ENCODE assay signal across 8 mouse cellular contexts in the genomic region with DNA sequence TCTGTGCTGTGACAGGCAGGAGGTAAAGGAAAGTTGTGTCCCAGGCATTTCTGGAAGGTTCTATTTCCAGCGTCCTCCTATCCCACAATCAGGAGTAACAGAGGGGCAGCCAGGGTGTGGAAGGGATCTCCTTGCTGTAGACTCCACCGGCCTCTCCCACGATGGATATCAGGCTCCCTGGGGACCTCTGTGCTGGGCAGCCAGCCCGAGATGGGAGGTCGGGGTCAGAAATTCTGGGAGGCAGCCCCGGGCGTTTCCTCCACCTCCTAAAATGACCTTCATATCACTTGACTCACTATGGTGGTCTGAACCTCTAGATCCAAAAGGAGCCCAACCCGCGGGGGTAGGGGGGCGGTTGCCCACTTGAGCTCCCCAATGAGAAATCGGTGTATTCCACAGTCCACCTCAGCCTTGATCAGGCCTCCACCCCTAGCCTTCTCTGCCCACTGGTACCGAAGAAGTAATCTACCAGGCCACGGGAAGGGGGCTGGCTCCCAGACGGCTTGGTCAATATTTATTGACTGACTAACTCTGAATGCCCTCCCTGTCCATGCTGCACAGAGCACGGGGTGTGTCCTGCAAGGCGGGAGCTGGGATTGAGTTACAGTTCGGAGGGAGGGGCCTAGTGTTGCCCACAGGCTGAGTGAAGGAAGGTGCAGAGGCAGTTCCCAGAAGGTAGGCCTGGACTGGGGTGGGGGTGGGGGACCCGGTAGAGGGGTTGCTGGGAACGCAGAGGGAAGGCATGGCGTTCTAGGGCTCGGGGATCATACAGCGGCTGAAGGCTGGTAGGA. TPM values are rescaled to one million over a fixed set of nuclear protein-coding genes. Genes with fewer than 3 reads are reported as not detected.
A peak's percentile ranks its signal among the peaks of the same experiment; 100 is the strongest.
DNase-seq lines count a peak whose midpoint lies in the region; ATAC-seq lines count a peak whose summit lies in the region.

A gene (plus strand): TSS at position 625 of the 791 bp plus-strand sequence.

- H3K27me3 ChIP-seq in embryonic facial prominence, embryonic 10.5 days (replicated peaks; ENCODE audit: low read depth, poor library complexity, severe bottlenecking) = peaks cover 40% of the 10 kb centered on the region
- H3K27me3 ChIP-seq in hindbrain, embryonic 16.5 days (replicated peaks; ENCODE audit: control insufficient read depth, insufficient read depth, low read length) = peaks cover 7% of the 10 kb centered on the region
- H3K27me3 ChIP-seq in liver, embryonic 12.5 days (replicated peaks) = peaks cover 55% of the 10 kb centered on the region
- no peaks in the 10 kb centered on the region for H3K27me3 ChIP-seq in neural tube, embryonic 11.5 days (ENCODE audit: control insufficient read depth, insufficient read depth, low read length)

- no peaks in the 10 kb centered on the region for H3K36me3 ChIP-seq in embryonic facial prominence, embryonic 10.5 days (replicated peaks)
- H3K36me3 ChIP-seq in hindbrain, embryonic 16.5 days (ENCODE audit: control insufficient read depth, insufficient read depth, low read length) = no peaks in the 10 kb centered on the region
- no peaks in the 10 kb centered on the region for H3K36me3 ChIP-seq in liver, embryonic 12.5 days
- H3K36me3 ChIP-seq in neural tube, embryonic 11.5 days (ENCODE audit: control insufficient read depth, insufficient read depth, low read length) = no peaks in the 10 kb centered on the region

- DNase-seq in frontal cortex, postnatal 14 days (ENCODE audit: low spot score in 2 of 2) = no peak
- DNase-seq in embryonic facial prominence, embryonic 10.5 days (ENCODE audit: low spot score) = peak; percentile 84
- peak; percentile 62 for DNase-seq in neural tube, embryonic 11.5 days (ENCODE audit: low spot score)
- no peak for DNase-seq in adipocyte (ENCODE audit: low spot score)
- DNase-seq in right cerebral cortex, postnatal 10 days (ENCODE audit: low spot score in 2 of 2) = no peak

- peak within 1 kb of the TSS; percentile 47 for H3K4me2 ChIP-seq in hindbrain, embryonic 16.5 days (ENCODE audit: low read length)
- peak within 1 kb of the TSS; percentile 60 for H3K4me2 ChIP-seq in liver, embryonic 12.5 days
- H3K4me2 ChIP-seq in neural tube, embryonic 11.5 days (ENCODE audit: low read depth) = peak within 1 kb of the TSS; percentile 61

- H3K4me3 ChIP-seq in embryonic facial prominence, embryonic 10.5 days = peak within 1 kb of the TSS; percentile 60
- H3K4me3 ChIP-seq in hindbrain, embryonic 16.5 days (ENCODE audit: low read length) = peak within 1 kb of the TSS; percentile 7; the same call in 1 of the 2 replicates
- H3K4me3 ChIP-seq in liver, embryonic 12.5 days = peak within 1 kb of the TSS; percentile 35
- H3K4me3 ChIP-seq in neural tube, embryonic 11.5 days (ENCODE audit: low read depth, low read length) = peak within 1 kb of the TSS; percentile 32

- ATAC-seq in frontal cortex, adult (ENCODE audit: low TSS enrichment) = peak; percentile 54; the same call in 1 of the 2 replicates
- peak; percentile 66 for ATAC-seq in hindbrain, embryonic 16.5 days
- ATAC-seq in liver, embryonic 12.5 days = peak; percentile 26
- ATAC-seq in neural tube, embryonic 11.5 days (ENCODE audit: insufficient read depth, low FRiP score, low TSS enrichment) = peak; percentile 83

- H3K9me3 ChIP-seq in embryonic facial prominence, embryonic 10.5 days = no peaks in the 10 kb centered on the region
- H3K9me3 ChIP-seq in hindbrain, embryonic 16.5 days (ENCODE audit: control insufficient read depth, low read length) = no peaks in the 10 kb centered on the region
- H3K9me3 ChIP-seq in liver, embryonic 12.5 days (replicated peaks) = no peaks in the 10 kb centered on the region
- no peaks in the 10 kb centered on the region for H3K9me3 ChIP-seq in neural tube, embryonic 11.5 days (ENCODE audit: control insufficient read depth, low read length)

- peak within 1 kb of the TSS; percentile 85 for H3K27ac ChIP-seq in embryonic facial prominence, embryonic 10.5 days (replicated peaks)
- H3K27ac ChIP-seq in hindbrain, embryonic 16.5 days (ENCODE audit: low read depth, low read length) = no peak within 1 kb of the TSS
- H3K27ac ChIP-seq in liver, embryonic 12.5 days = no peak within 1 kb of the TSS
- H3K27ac ChIP-seq in neural tube, embryonic 11.5 days (ENCODE audit: low read depth, low read length) = no peak within 1 kb of the TSS

- peak within 1 kb of the TSS; percentile 48 for H3K9ac ChIP-seq in hindbrain, embryonic 16.5 days (ENCODE audit: low read depth, low read length)
- H3K9ac ChIP-seq in liver, embryonic 12.5 days = 0 out of 2 replicates have a peak within 1 kb of the TSS, but pooled peaks have one; percentile 27
- H3K9ac ChIP-seq in neural tube, embryonic 11.5 days (ENCODE audit: low read length) = peak within 1 kb of the TSS; percentile 55

- WGBS in embryonic facial prominence, embryonic 10.5 days = 16% methylated on average over 22 of the region's 22 CpGs
- 15% methylated on average over 22 of the region's 22 CpGs for WGBS in hindbrain, embryonic 16.5 days
- WGBS in liver, embryonic 12.5 days (ENCODE audit: insufficient replicate concordance) = 26% methylated on average over 22 of the region's 22 CpGs
- WGBS in neural tube, embryonic 11.5 days = 12% methylated on average over 22 of the region's 22 CpGs

- H3K4me1 ChIP-seq in embryonic facial prominence, embryonic 10.5 days = peaks cover 50% of the 10 kb centered on the region
- H3K4me1 ChIP-seq in hindbrain, embryonic 16.5 days (ENCODE audit: control insufficient read depth, insufficient read depth, low read depth, low read length) = peaks cover 10% of the 10 kb centered on the region
- H3K4me1 ChIP-seq in liver, embryonic 12.5 days = peaks cover 38% of the 10 kb centered on the region
- peaks cover 10% of the 10 kb centered on the region for H3K4me1 ChIP-seq in neural tube, embryonic 11.5 days (ENCODE audit: control insufficient read depth, insufficient read depth, low read length)

RNA-seq across cellular contexts. Expression of the gene that starts here (rescaled TPM):
- 19.3 and 20.5 TPM in 2 replicates for polyA plus RNA-seq in embryonic facial prominence, embryonic 10.5 days (2016; fragmentation: Nextera tagmentation; extraction: Ambion mirVana)
- polyA plus RNA-seq in hindbrain, embryonic 16.5 days (2015; fragmentation: Nextera tagmentation; extraction: Ambion mirVana) = 4.7 and 5.0 TPM in 2 replicates
- polyA plus RNA-seq in liver, embryonic 12.5 days (2016; fragmentation: Nextera tagmentation; extraction: Ambion mirVana) = 12.1 and 12.7 TPM in 2 replicates
- polyA plus RNA-seq in neural tube, embryonic 11.5 days (2014; fragmentation: Nextera tagmentation; extraction: Ambion mirVana) = 12.1 and 12.2 TPM in 2 replicates

Comparison
In these comparisons a context has a peak if more than half of its experiments do, and no peak if none do; other contexts are left out.
1. ATAC-seq: peak in every context shown above with its lines; median percentile 83 in neural tube, embryonic 11.5 days; 66 in hindbrain, embryonic 16.5 days; 54 in frontal cortex, adult; 26 in liver, embryonic 12.5 days.
2. DNase-seq: peak in embryonic facial prominence, embryonic 10.5 days (single experiment) and neural tube, embryonic 11.5 days (single experiment); none in frontal cortex, postnatal 14 days (0 of 2), adipocyte (single experiment) and right cerebral cortex, postnatal 10 days (0 of 2).
3. H3K4me3 ChIP-seq: peak in every context shown above with its lines; median percentile 60 in embryonic facial prominence, embryonic 10.5 days; 35 in liver, embryonic 12.5 days; 32 in neural tube, embryonic 11.5 days; 7 in hindbrain, embryonic 16.5 days.
4. Peak in every context shown above with its lines, with median percentiles within 50 percentile points of each other: H3K4me2 ChIP-seq and H3K9ac ChIP-seq.